Mouse (Mus musculus) embryo, embryonic 9.5 days (tissue): ENCODE measurements at regions not wholly inside any gene's neighbourhood (a gene's known extent, or its start where the extent isn't known, plus 50 kb on each side); places are given as distances from the start of the nearest gene placed in this dataset.
A peak's percentile ranks its signal among the peaks of the same experiment; 100 is the strongest.

ENCODE experiments used
- DNase-seq: peaks from one replicate; pipeline ENCODE4 v3.0.0-alpha.2; 2017; ENCODE audit errors: extremely low spot score

DNA sequence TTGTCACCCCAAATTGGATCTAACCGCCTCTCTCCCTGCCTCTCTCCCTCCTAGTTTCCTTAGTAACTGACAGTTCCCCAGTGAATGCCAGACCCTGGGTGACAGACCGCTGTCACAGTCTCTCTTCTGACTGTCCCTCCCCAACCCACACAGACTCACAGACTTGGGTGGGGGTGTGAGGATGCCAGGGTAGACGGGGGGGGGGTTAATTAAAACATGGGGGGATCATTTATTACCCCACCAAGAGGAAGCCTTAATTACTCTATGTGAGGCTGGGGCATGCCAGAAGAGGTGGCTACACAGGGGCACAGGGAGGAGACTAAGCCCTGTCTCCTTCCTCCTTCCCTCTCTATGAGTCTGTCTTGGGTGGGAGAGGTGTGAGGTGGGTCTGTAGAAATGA, 261.1 kb upstream of the Gm4791 start:
- DNase-seq: no peak

DNA sequence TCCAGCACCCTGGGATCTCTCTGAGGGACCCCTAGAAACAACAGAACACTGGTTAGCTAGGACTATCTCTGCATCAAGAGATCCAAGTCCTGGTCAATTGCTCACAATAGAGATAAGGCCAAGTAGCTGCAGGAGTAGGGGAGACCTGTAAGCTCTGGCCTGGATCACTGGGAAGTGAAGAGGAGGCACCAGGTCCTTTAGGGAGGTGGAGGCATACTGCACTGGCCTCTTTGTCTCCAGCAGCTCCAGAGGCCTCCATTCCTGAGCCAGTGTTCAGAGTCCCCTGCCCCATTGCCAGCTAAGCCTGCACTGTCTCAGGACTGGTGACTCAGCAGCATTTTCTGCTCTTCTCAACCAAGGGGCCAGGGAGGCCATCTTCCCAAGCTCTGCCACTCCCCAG, 262.3 kb upstream of the Gm4791 start:
- peak; percentile 8 for DNase-seq

DNA sequence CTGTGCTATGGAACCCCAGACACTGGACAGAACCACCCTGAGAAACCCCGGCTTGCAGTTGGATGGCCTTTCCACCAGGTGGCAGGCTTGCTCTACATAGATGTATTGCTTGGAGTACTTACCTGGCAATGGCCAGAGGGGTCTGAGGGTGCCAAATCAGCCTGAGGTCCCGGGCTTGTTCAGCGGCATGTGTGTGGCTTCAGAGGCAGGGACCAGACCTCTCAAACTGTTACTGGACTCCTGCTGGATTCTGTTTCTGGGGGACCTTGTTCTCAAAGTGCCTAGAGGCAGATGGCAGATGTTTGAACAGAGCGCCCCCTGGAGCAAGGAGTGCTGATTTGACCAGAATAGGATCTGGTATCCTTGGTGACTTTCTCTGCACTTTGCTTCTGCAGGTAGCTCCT, 262.9 kb upstream of the Gm4791 start:
- peak; percentile 89 for DNase-seq

DNA sequence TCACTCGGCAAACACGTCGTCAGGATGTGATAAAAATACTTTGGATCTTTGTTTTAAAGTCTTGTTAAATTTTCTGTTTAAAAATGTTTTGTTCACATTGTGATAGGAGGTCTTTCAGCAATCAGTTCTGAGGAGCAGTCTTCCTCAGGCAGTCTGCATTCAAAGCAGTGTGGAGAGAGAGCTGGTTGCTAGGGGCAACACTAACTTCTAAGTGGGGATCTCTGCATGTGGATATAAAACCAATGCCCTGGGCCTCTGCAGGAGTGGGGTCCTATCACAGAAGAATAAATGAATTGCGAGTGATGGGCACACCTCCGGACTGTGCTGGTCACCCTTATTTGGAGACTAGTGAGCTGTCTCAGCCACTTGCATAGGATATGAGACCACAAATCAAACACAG, 270.1 kb upstream of the Gm4791 start:
- DNase-seq: no peak

DNA sequence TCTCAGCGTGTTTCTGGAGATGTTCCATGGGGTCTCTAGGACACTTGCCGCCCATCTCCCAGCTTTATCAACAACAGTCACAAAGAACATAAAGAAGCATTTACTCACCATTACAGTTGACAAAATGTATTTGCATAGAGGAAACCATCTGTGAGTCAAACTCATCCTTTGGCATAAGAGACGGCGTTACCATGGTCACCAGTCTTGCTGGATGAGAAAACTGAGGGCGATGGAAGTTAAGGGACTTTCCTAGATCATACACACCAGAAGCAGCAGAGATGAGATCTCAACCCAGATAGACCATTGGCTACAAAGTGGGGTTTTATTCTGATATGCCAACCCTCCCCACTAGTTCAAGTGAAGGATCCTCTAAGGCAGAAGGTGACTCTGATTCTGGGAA, 274.3 kb upstream of the Gm4791 start:
- DNase-seq: no peak

DNA sequence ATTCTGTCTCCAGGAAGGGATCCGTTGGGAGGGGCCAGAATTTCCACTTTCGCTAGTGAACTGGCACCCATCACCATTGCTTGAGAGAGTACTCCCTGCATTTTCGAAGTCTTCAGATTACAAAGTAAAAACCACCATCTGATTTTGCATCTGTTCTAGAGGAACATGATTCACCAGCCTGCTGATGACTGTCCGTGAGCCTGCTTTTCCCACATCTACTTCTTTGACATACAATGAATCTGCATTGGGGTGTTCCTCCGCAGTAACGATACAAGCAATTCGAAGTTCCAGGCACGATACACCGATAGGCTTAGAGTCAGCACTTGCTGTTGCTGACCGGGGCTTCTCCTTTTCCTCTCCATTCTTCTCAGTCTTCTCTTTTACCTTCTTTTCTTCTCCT, 285.1 kb upstream of the Gm4791 start:
- no peak for DNase-seq

DNA sequence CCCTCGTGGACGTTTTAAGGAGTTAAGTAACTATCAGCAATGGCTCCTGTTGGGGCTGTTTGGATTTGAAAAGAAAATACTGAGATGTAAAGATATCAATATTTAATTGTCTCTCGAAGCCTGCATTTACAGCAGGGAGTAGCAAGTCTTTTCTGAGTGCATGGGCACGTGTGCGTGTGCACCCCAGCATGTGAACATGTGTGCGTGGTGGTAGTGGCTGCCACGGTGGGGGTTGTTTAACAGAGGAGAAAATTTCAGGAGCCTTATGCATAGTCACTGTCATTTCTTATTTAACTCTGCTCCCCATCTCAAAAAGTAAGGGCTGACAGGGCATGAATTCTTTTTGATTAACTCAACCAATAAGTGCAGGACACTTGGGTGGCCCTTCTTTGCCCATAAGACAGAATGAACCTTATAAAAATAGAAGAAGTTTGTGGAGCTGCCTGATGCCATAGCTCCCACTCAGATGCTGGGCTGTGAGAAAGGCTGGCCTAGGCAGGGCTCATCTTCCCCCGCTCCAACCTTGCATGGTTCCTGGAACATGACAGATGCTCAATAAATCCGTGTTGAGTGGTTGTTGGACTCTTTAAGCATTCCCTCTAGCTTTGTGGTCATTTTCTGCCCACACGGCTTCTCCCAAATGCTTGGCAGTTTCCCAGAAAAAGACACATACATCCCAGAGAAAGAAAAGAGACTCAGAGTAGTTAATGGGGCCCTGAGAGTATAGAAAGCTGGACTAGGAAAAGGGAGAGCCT, 294.2 kb upstream of the Gm4791 start:
- DNase-seq: no peak

DNA sequence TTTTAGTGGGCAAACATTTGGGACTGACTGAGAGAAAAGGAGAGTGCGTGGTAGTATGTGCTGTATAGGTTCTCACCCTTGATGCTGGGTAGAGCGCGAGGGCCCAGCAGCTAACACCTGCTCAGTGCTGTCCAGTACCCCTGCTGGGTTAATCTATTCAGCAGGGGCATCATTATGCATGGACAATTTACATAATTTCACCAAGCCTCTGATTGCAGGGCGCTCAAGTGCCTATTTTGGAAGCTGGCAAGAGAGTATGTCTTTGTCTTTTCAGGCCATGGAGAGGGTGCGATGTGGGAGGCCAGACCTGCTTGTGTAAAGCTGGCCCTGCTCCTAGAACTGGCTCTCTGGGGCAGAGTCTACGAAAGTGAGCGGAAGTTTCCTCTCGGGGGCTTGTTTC, 294.9 kb upstream of the Gm4791 start:
- no peak for DNase-seq

DNA sequence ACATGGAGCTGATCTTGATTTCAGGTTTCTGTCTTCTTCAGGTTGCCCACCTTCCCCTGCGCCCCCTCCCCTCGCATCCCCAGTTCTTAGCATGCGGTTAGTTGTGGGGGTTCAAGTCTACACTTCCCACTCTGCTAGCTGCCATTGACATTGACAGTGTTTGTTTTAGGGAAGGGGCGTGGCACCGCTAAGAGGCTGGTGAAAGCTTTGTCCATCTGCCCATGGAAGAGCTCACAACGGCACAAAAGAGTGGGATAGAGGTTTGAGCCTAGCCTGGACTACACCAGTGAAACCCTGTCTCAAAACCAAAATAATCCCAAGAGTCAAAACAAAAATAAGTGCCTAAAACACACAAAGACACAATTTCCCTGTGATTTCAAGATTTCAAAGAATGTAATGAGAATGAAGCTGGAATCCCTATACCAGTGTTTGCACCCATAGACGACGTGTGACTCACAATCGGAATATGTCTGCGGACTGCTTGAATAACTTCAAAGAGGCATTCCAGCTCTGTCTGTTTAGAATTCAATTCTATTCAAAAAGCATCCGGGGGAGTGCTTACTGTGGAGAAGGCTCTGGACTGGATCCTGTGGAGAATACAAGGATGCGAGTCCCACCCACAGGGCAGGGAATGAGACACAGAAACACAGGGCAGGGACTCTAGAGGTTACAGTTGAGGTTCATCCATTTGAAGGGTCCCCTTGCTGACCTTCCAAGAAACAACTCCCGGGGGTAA, 295.5 kb upstream of the Gm4791 start:
- no peak for DNase-seq

DNA sequence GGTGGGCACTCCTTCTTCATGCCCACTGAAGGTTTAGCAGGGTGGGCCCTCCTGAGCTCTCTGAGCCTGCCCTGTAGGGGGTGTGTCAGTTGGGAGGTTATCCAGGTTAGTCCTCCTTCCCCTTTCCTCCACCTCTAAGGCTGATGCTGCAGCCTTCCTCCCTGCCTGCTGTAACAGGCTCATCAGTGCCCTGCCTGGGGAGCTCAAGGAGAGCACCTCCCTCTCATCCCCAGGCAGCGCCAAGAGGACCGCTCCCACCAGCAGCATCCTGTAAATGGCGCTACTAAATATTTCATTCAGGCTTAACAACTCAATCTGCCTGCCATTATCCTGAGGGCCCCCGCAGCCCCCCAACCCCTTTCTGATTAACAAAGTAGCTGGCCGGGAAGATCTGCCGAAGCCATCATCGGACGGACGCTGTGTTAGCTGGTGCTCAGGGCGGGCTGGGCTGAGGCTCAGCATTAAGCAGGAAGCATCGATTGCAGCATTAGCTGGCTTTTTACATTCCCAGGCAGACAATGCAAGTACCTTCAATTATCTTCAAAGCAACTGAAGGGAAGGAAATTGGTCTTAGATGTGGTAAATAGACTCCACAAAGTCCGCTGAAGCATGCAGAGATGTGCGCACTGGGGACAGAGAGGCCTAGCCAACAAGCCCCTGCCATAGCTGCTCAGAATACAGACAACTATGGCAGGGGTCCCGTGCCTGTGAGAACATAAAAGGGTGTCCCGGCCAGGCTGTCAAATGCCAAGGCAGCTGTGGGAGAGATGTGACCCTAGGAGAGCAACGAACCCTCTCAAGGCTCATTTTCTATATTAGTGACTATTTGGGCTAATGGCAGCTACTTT, 296.3 kb upstream of the Gm4791 start:
- no peak for DNase-seq

DNA sequence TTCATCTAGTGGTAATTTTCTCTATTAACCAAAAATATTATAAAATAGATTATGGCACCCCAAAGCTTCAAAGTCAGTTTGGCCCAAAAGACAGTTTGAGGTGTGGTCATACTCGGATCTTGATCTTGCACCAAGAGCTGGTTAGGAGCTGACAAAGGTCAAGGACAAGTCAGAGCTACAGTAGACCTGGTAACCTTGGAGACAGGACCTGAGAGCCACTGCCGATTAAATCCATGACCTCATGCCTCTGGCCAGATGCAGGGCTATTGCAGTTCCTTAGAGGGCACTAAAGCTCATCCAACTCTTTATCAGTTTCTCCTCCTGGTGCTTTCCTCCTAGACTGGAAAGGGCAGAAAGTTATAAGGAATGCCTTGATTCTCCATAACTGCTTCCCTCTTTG, 302.4 kb upstream of the Gm4791 start:
- DNase-seq: no peak

DNA sequence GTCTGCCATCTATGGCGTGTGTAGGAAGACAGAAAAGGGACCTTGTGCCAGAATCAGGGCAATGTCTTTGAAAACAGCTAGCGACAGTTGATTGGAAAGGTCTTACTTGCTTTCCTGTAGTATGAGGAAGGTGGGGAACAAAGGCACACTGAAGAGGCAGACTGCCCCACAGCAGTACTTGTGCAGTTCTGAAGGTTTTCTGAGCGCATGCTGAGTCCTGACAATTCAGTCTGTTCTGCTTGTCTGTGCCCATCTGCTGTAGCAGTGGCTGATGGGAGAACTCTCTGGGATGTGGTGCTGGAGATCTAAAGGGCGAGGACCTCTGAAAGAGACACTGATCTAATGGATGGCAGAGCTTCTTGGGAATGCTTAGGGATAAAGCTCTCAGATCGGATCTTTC, 309.2 kb upstream of the Gm4791 start:
- no peak for DNase-seq

DNA sequence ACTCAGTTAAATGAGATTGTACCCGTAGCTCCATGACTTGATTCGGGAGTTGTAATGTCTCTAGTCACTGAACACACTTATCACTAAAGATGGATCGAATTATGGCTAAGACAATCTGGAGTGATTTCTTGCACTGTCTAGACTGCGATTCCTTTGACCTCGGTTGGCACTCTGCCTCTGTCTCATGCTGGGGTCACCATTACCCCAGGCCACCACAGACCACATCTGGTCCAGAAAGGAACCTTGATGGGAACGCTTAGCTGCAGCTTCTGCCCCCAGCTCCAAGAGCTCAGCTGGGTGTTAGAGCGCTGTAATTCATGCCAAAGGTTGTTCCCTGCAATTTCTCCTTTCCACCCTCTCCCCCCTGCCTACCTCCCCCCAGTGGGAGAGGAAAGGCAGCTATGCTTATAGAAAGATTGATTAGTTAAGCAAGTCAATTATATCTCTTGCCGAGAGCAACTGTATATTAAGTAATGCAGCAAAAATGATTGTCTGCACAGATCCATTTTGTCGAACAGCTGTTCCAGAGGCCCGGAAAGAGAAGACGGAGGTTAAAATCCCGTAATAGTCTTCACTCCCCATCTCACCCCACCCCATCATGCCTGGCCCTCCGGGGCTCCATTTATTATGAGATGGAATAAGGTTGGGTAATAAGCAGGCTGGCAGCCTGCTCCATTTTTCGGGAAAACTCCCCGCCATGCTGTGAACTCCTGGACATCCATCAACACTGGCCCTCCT, 314.3 kb upstream of the Gm4791 start:
- no peak for DNase-seq

DNA sequence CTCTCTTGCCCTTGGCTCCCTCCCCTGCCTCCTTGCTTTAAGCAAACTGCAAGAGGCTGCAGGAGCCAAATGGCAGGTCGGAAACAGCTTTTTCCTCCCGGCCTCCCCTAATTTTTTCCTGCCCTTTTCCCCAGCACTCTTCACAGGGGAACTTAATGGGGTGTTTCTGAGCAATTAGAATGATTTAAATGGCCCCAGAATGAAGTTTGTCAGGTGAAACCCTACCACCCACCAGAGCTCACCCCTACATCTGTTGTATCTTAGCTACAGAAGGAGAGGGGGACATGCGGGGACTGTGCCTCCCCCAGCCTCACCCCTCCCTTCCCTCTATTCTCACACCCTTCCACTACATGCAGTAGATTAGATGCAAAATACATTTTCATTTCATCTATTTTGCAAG, 326.5 kb upstream of the Gm4791 start:
- no peak for DNase-seq

DNA sequence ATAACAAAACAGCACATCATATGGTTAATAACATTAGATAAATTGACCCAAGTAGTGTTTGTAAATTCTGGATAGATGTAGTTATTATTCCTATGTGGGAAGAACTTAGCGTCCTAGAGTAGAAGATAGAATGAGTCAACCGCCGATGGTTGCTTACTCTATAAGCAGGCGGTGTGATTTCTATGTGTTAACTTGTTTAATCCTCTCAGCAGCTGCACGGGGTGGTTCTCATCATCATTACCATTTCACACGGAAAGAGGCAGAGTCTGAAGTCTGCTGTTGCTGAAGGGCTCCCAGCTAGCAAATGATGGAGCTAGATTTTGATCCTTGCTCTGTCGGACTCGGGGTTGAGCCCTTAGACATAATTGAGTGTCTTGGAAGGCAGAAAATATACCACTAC, 334.6 kb upstream of the 4931429L15Rik start:
- DNase-seq: no peak

DNA sequence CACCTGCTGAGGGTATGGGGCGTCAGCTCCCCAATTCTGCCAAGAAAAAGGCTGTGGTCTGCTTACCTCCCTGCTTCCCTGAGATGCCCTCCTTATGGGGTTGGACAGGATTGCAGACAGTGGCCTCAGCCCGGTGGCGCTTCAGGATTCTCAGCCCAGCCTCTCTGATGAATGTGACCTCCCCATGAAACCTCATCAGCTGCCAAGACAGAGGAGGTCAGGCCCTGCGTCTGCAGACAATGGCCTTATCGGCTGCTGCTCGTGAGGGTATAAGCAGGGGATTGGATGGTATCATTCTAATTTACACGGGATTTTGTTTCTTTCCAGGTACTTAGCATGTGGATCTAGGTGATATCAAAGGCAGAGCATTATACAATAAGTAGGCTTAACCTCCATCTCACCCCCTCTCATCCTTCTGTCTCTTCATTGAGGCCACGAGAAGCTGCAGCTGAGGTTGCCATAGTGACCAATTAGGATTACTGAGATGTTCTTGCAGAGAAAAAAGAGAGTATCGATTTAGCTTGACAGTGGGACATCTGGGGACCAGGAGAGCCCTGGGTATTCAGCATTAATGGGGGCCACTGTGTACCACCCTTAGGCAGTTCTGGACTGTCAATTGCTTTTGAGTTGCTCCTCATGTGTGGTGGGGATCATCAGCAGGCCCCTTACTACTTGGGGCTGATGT, 327.6 kb upstream of the 4931429L15Rik start:
- peak; percentile 4 for DNase-seq

DNA sequence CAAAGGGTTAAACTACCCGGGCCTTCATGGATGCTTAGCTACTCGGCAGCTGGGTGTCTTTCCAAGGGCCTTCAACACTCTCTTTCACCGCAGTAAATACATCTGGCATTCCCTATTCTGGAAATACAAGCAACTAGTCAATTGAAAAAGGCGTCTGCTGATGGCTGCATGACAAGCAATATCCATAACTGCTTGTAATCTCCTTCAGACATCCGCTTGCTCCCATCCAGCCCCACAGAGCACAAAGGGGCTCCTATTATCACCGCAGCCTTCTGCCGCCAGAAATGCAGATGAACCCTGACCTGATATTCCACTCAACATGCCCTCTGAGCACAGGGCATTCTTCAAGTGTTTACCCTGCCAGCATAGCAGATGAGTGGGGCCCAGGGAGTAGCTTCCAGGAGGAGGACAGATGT, 325.7 kb upstream of the 4931429L15Rik start:
- peak; percentile 2 for DNase-seq

DNA sequence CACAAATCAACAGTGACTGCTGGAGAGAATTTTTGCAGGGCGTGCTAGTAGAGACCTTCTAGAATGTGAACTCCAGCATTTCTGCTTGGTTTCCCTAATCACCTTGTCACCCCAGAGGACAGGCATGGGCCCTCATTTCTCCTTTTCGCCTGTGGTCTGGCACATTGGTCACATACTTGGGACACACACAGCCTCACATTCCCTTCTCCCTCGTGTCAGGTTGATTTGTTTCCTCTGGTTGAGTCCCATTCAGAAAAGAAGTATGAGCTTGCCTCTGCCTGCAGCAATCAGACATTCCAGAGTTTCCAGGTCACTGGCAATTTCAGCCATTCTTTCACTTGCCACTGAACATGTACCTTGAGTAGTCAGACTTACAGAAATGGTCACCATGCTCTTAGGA, 323.8 kb upstream of the 4931429L15Rik start:
- peak; percentile 1 for DNase-seq

DNA sequence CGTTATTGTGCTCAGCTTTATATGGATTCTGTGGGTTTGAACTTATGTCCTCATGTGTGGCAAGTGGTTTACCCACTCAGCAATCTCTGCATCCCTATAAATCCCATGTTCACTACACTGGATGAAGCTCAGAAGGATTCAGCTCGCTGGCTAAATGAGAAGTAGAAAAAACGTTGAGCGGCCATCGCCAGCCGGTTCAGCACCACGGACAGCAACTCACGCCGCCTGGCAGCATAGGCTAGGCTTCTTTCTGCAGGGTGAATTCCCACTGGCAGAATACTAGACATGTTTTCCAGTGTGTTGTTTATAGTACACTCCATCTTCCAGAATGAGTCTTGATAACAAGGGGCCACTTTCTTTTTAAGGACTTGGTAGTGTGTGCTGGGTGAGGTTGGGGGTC, 322.9 kb upstream of the 4931429L15Rik start:
- peak; percentile 75 for DNase-seq

DNA sequence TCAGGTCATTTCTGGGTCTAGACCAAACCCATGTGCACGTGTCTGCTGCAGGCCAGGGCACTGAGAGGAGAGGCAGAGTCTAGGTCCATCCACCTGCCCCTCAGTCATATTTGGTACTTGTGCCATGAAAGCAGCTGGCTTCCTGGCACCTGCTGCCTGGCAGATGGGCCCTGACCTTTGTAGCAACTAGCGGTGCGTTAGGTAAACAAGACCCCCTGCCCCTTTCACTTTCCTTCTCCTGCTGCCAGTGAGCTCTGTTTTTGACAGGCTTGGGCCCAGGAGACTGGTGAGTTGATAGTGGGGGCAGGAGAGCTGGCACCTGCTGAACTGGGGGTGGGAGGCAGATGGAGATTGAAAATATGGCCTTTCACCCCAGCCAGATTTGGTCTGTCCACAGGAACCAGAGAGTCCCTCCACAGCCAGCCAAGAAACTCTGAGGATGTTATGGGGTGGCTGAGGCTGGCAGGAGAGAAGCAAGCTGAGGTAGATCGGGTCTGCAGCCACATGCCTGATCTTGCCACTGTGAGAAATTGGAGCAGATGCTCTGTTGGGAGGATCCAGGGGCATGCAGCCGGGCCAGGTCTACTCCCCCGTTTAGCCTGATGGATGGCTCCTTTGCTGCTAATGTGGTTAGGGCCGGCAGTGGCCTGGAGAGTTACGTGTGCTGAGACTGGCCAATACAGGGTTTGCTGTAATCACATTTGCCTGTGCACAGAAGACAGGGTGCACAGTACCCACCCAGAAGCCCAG, 316.6 kb upstream of the 4931429L15Rik start:
- no peak for DNase-seq

DNA sequence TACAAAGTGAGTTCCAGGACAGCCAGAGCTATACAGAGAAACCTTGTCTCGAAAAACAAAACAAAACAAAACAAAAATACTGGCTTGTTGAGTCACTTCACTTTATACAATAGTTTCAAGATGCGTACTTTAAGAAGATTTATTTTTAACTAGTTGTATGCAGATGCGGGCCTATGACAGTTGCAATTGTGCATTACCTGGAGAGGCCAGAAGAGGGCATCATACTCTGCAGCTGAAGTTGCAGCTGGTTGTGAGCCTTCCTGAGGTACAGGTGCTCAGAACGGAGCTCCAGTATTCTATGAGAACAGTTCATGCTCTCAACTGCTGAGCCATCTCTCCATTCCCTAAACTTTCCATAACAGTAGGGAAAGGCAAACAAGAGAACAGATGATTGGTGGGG, 314.2 kb upstream of the 4931429L15Rik start:
- no peak for DNase-seq
